Mouse (Mus musculus): ENCODE measurements at regions not wholly inside any gene's neighbourhood (a gene's known extent, or its start where the extent isn't known, plus 50 kb on each side); places are given as distances from the start of the nearest gene placed in this dataset.

- Histone ChIP-seq H3K4me3 (ENCODE audit: control insufficient read depth in 1 of 2, insufficient read depth in 1 of 2, low read depth in 2 of 2, low read length in 2 of 2) (no peak overlapping the region), H3K9me3 (replicated peaks; ENCODE audit: insufficient read depth, low read length) (no peaks in the 10 kb centered on the region), H3K9ac (ENCODE audit: control insufficient read depth, low read depth, low read length, poor library complexity, severe bottlenecking) (no peak overlapping the region), H3K27me3 (ENCODE audit: control insufficient read depth in 1 of 2, insufficient read depth in 2 of 2, low read length in 2 of 2) (no peaks in the 10 kb centered on the region), H3K4me1 (ENCODE audit: control insufficient read depth in 1 of 2, insufficient read depth in 2 of 2, low read length in 2 of 2) (no peaks in the 10 kb centered on the region), H3K79me2 (ENCODE audit: control insufficient read depth, insufficient read depth, low read length, poor library complexity) (no peaks in the 10 kb centered on the region), H3K36me3 (ENCODE audit: control insufficient read depth in 1 of 2, insufficient read depth in 2 of 2, low read length in 2 of 2) (no peaks in the 10 kb centered on the region), H3K27ac (ENCODE audit: control insufficient read depth, low read depth, low read length) (no peak overlapping the region)
- DNase-seq (ENCODE audit: low read depth, low spot score) = no peak
- TF ChIP-seq MAFK (IDR thresholded peaks at IDR 0.05; ENCODE audit: borderline replicate concordance, low read depth, low read length) = no peak
- no peak for TF ChIP-seq MAX (IDR thresholded peaks at IDR 0.05; ENCODE audit: low read length)
- no peak for TF ChIP-seq USF1 (IDR thresholded peaks at IDR 0.05; ENCODE audit: low read depth, low read length)
- no peak for TF ChIP-seq POLR2AphosphoS2 (IDR thresholded peaks at IDR 0.05; ENCODE audit: low read length)
- TF ChIP-seq MAZ (IDR thresholded peaks at IDR 0.05; ENCODE audit: low read depth, low read length) = no peak
- no peak for TF ChIP-seq E2F4 (IDR thresholded peaks at IDR 0.05; ENCODE audit: borderline replicate concordance, low read depth, low read length)
- no peak for TF ChIP-seq BHLHE40 (IDR thresholded peaks at IDR 0.05; ENCODE audit: borderline replicate concordance, low read depth, low read length)
- no peak for TF ChIP-seq ELF1 (IDR thresholded peaks at IDR 0.05; ENCODE audit: low read depth, low read length)
- TF ChIP-seq USF2 (IDR thresholded peaks at IDR 0.05; ENCODE audit: borderline replicate concordance in 1 of 2, insufficient read depth in 1 of 2, low read depth in 1 of 2, low read length in 2 of 2) = no peak
- no peak for TF ChIP-seq CHD1 (IDR thresholded peaks at IDR 0.05; ENCODE audit: low read depth, low read length)
- no peak for TF ChIP-seq POLR2AphosphoS5 (IDR thresholded peaks at IDR 0.05; ENCODE audit: borderline replicate concordance, low read depth, low read length)
- TF ChIP-seq TAL1 (IDR thresholded peaks at IDR 0.05; ENCODE audit: low read length) = no peak
- TF ChIP-seq RCOR1 (IDR thresholded peaks at IDR 0.05; ENCODE audit: low read depth, low read length) = no peak
- no peak for TF ChIP-seq EP300 (IDR thresholded peaks at IDR 0.05; ENCODE audit: low read depth in 1 of 2, low read length in 2 of 2)
- TF ChIP-seq GATA1 (IDR thresholded peaks at IDR 0.05; ENCODE audit: low read depth, low read length) = no peak
- no peak for TF ChIP-seq JUND (IDR thresholded peaks at IDR 0.05; ENCODE audit: low read depth, low read length)
Measured at GRCm38 (mm10) chr8:8407357-8407756, 253.7 kb downstream of the Efnb2 start.

- H3K36me3 ChIP-seq (ENCODE audit: control insufficient read depth in 1 of 2, insufficient read depth in 2 of 2, low read length in 2 of 2) = no peaks in the 10 kb centered on the region
- H3K27me3 ChIP-seq (ENCODE audit: control insufficient read depth in 1 of 2, insufficient read depth in 2 of 2, low read length in 2 of 2) = no peaks in the 10 kb centered on the region
- H3K9ac ChIP-seq (ENCODE audit: control insufficient read depth, low read depth, low read length, poor library complexity, severe bottlenecking) = no peak overlapping the region
- no peaks in the 10 kb centered on the region for H3K79me2 ChIP-seq (ENCODE audit: control insufficient read depth, insufficient read depth, low read length, poor library complexity)
- no peaks in the 10 kb centered on the region for H3K4me1 ChIP-seq (ENCODE audit: control insufficient read depth in 1 of 2, insufficient read depth in 2 of 2, low read length in 2 of 2)
- H3K4me3 ChIP-seq (ENCODE audit: control insufficient read depth in 1 of 2, insufficient read depth in 1 of 2, low read depth in 2 of 2, low read length in 2 of 2) = no peak overlapping the region
- no peak for TF ChIP-seq E2F4 (IDR thresholded peaks at IDR 0.05; ENCODE audit: borderline replicate concordance, low read depth, low read length)
- no peak for TF ChIP-seq NELFE (IDR thresholded peaks at IDR 0.05; ENCODE audit: low read depth, low read length)
- no peak for TF ChIP-seq RCOR1 (IDR thresholded peaks at IDR 0.05; ENCODE audit: low read depth, low read length)
- TF ChIP-seq MYB (IDR thresholded peaks at IDR 0.05; ENCODE audit: low read depth, low read length) = no peak
- TF ChIP-seq ELF1 (IDR thresholded peaks at IDR 0.05; ENCODE audit: low read depth, low read length) = no peak
- TF ChIP-seq JUND (IDR thresholded peaks at IDR 0.05; ENCODE audit: low read depth, low read length) = no peak
- no peak for TF ChIP-seq ZC3H11A (IDR thresholded peaks at IDR 0.05; ENCODE audit: low read depth, low read length)
- TF ChIP-seq GABPA (IDR thresholded peaks at IDR 0.05; ENCODE audit: low read depth, low read length) = no peak
- TF ChIP-seq EP300 (IDR thresholded peaks at IDR 0.05; ENCODE audit: low read depth in 1 of 2, low read length in 2 of 2) = no peak
- TF ChIP-seq RAD21 (IDR thresholded peaks at IDR 0.05; ENCODE audit: low read depth, low read length) = no peak
- TF ChIP-seq USF2 (IDR thresholded peaks at IDR 0.05; ENCODE audit: borderline replicate concordance in 1 of 2, insufficient read depth in 1 of 2, low read depth in 1 of 2, low read length in 2 of 2) = no peak
- TF ChIP-seq TBP (IDR thresholded peaks at IDR 0.05; ENCODE audit: low read depth, low read length) = no peak
- TF ChIP-seq BHLHE40 (IDR thresholded peaks at IDR 0.05; ENCODE audit: borderline replicate concordance, low read depth, low read length) = no peak
- no peaks in the 10 kb centered on the region for H3K9me3 ChIP-seq (replicated peaks; ENCODE audit: insufficient read depth, low read length)
- H3K27ac ChIP-seq (ENCODE audit: control insufficient read depth, low read depth, low read length) = no peak overlapping the region
- DNase-seq (ENCODE audit: low read depth, low spot score) = no peak
Measured at GRCm38 (mm10) chr8:8403410-8403809, 257.6 kb downstream of the Efnb2 start.
